Mouse (Mus musculus) stomach, embryonic 15.5 days (tissue): Measurements from ENCODE around the gene Slc5a11. TPM values are rescaled to one million over a fixed set of nuclear protein-coding genes. Genes with fewer than 3 reads are reported as not detected.

ENCODE experiments used
- ATAC-seq: fragments of 200-750 bp; cut with Nextera tagmentation; 2 replicates; pipeline ENCODE4 v1.8.0; 2017; ENCODE audit warnings: low read depth, moderate number of reproducible peaks, moderate TSS enrichment; ENCODE audit not compliant: insufficient read depth, low FRiP score
- H3K27ac ChIP-seq: fragments of 300-500 bp; sonication (generic); 2 replicates; pipeline ENCODE4 v1.5.1; 2015; ENCODE audit warnings: mild to moderate bottlenecking, inconsistent platforms
- H3K27me3 ChIP-seq: fragments of 300-500 bp; sonication (generic); replicated peaks from 2 replicates; pipeline ENCODE4 v1.6.1; 2015; ENCODE audit warnings: inconsistent platforms
- H3K36me3 ChIP-seq: fragments of 300-500 bp; sonication (generic); 2 replicates; pipeline ENCODE4 v1.6.1; 2015; ENCODE audit warnings: inconsistent platforms
- H3K4me1 ChIP-seq: fragments of 300-500 bp; sonication (generic); 2 replicates; pipeline ENCODE4 v1.6.1; 2015; ENCODE audit warnings: inconsistent platforms
- H3K4me2 ChIP-seq: fragments of 300-500 bp; sonication (generic); 2 replicates; pipeline ENCODE4 v1.6.1; 2015; ENCODE audit warnings: mild to moderate bottlenecking, inconsistent platforms
- H3K4me3 ChIP-seq: fragments of 300-500 bp; sonication (generic); replicated peaks from 2 replicates; pipeline ENCODE4 v1.5.1; 2015; ENCODE audit warnings: inconsistent platforms
- H3K9ac ChIP-seq: fragments of 300-500 bp; sonication (generic); 2 replicates; pipeline ENCODE4 v1.6.1; 2015; ENCODE audit warnings: inconsistent platforms
- H3K9me3 ChIP-seq: fragments of 300-500 bp; sonication (generic); 2 replicates; pipeline ENCODE4 v1.6.1; 2016; ENCODE audit warnings: inconsistent platforms
- WGBS: fragments of 180-500 bp; shearing (Covaris S2); methylation state at CpG from one replicate; pipeline ENCODE4 v1.1.7; 2015; 5-methylcytosine and 5-hydroxymethylcytosine counted together
- polyA plus RNA-seq: library from polyadenylated mRNA; unstranded; fragments of >200 nt; fragmentation: Nextera tagmentation; extraction: Ambion mirVana; gene quantifications from 2 replicates; pipeline ENCODE4 v1.2.1, GENCODE M21; 2015

Gene Slc5a11
- polyA plus RNA-seq, 1 experiment from 2014 or later = 1.3 TPM

DNA sequence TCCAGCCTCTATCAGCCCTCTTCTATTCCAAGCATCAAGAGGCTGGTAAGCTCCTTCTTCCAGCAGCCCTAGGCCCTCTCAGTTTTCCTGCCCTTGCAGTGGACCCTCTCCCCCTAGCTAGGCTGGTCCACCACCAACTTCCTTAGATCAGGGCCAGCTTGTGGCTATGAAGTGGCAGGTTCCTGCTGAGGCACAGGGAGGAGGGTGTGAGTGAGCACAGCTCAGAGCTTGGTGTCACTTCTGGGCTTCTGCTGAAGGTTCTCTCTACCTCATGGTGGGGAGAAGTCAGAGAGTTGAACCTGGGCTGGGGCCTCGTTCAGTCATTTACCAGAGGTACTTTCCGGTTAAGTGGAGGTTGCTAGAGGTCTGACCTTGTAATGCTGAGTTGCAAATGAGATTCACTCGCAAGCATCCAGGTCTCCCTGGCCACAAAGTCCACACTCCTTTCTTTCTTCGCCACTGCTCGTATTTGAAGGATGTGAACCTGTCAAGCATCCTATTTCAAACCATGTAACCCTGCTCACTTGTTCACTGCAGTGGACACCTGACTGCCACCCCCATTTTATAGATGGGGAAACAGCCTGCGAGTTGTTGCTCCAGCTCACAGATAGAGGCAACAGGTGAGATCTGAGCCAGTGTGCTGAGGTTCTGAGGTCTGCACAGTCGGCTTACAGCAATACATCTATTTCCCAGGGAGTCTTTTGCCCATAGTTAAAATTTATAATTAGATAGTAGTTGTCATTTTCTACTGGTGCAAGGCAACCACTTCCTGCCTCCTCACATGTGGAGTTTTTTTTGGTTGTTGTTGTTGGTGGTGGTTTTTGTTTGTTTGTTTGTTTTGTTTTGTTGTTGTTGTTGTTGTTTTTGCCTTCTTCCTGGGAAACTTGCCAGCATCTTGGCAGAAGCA, 3.1 kb downstream of the Slc5a11 start:
- Histone ChIP-seq H3K27me3 (no peaks in the 10 kb centered on the region), H3K4me3 (no peak overlapping the region), H3K4me1 (0 out of 2 replicates have a peak, but pooled peaks cover 6% of the 10 kb centered on the region), H3K27ac (no peak overlapping the region), H3K4me2 (no peak overlapping the region), H3K9ac (no peak overlapping the region), H3K9me3 (no peaks in the 10 kb centered on the region), H3K36me3 (no peaks in the 10 kb centered on the region)
- WGBS = 67% methylated on average over 7 of the region's 7 CpGs
- ATAC-seq = no peak

GRCm38 (mm10) chr7:123218620-123219019, 4.0 kb downstream of the Slc5a11 start:
- Histone ChIP-seq H3K27ac (no peak overlapping the region), H3K36me3 (no peaks in the 10 kb centered on the region), H3K9me3 (no peaks in the 10 kb centered on the region), H3K4me3 (no peak overlapping the region), H3K4me2 (no peak overlapping the region), H3K27me3 (no peaks in the 10 kb centered on the region), H3K9ac (no peak overlapping the region), H3K4me1 (0 out of 2 replicates have a peak, but pooled peaks cover 6% of the 10 kb centered on the region)
- 44% methylated on average over 6 of the region's 6 CpGs for WGBS
- no peak for ATAC-seq

GRCm38 (mm10) chr7:123219781-123220632, 5.4 kb downstream of the Slc5a11 start:
- WGBS = 66% methylated on average over 13 of the region's 13 CpGs
- no peak for ATAC-seq
- Histone ChIP-seq H3K27ac (no peak overlapping the region), H3K4me1 (no peaks in the 10 kb centered on the region), H3K9me3 (no peaks in the 10 kb centered on the region), H3K9ac (no peak overlapping the region), H3K4me2 (no peak overlapping the region), H3K4me3 (no peak overlapping the region), H3K36me3 (no peaks in the 10 kb centered on the region), H3K27me3 (no peaks in the 10 kb centered on the region)

DNA sequence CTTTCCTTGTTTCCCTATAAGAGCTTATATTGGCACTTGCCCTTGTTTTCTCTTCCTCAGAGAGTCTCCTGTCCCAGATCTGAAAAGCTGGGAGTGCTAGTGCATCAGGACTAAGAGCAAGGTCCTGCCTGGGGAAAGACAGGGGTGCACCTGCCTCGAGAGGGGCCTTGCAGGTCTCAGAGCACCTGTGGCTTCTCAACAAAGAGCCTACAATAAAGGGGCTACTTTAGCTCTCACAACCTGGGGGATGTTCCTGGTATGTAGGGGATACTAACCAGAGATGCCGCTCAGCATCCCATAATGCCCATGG, 6.0 kb downstream of the Slc5a11 start:
- no peaks in the 10 kb centered on the region for H3K36me3 ChIP-seq
- no peak overlapping the region for H3K27ac ChIP-seq
- no peaks in the 10 kb centered on the region for H3K9me3 ChIP-seq
- 74% methylated on average over 2 of the region's 2 CpGs for WGBS
- no peak for ATAC-seq
- no peaks in the 10 kb centered on the region for H3K4me1 ChIP-seq
- H3K27me3 ChIP-seq = no peaks in the 10 kb centered on the region
- H3K4me2 ChIP-seq = no peak overlapping the region
- H3K9ac ChIP-seq = no peak overlapping the region
- no peak overlapping the region for H3K4me3 ChIP-seq

- no peaks in the 10 kb centered on the region for H3K9me3 ChIP-seq
- no peak overlapping the region for H3K4me3 ChIP-seq
- no peaks in the 10 kb centered on the region for H3K36me3 ChIP-seq
- H3K4me2 ChIP-seq = no peak overlapping the region
- ATAC-seq = no peak
- WGBS = 77% methylated on average over 9 of the region's 9 CpGs
- no peaks in the 10 kb centered on the region for H3K27me3 ChIP-seq
- H3K27ac ChIP-seq = no peak overlapping the region
- H3K9ac ChIP-seq = no peak overlapping the region
- H3K4me1 ChIP-seq = no peaks in the 10 kb centered on the region
These were observed 9.5 kb downstream of the Slc5a11 start for GRCm38 (mm10) chr7:123224076-123224475.

GRCm38 (mm10) chr7:123225159-123225558, 10.6 kb downstream of the Slc5a11 start:
- ATAC-seq = no peak
- H3K4me3 ChIP-seq = no peak overlapping the region
- no peak overlapping the region for H3K4me2 ChIP-seq
- no peaks in the 10 kb centered on the region for H3K9me3 ChIP-seq
- WGBS = 82% methylated on average over 4 of the region's 4 CpGs
- no peaks in the 10 kb centered on the region for H3K36me3 ChIP-seq
- no peak overlapping the region for H3K27ac ChIP-seq
- no peak overlapping the region for H3K9ac ChIP-seq
- no peaks in the 10 kb centered on the region for H3K27me3 ChIP-seq
- H3K4me1 ChIP-seq = no peaks in the 10 kb centered on the region

GRCm38 (mm10) chr7:123235449-123235848, 20.9 kb downstream of the Slc5a11 start:
- H3K4me3 ChIP-seq = no peak overlapping the region
- no peak for ATAC-seq

DNA sequence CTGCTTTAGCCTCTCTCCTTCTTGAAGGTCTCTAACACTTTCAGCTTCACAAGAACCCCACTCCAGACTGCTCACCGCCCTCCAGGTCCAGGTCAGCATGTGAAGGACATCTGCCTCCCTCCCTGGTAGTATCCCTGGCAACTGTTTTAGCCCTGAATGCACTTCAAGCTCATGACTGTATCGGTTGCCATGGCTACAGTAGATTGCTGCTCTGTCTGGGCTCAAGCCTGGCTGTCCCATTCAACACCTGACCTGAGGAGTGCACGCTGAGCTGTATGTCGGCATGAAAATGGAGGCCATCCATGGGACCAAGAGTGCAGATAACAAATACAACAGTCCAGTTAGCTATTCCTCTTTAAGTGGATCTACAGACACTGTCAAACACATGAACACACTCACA, 24.0 kb downstream of the Slc5a11 start:
- no peaks in the 10 kb centered on the region for H3K36me3 ChIP-seq
- no peak overlapping the region for H3K4me3 ChIP-seq
- ATAC-seq = no peak
- no peaks in the 10 kb centered on the region for H3K4me1 ChIP-seq
- no peak overlapping the region for H3K4me2 ChIP-seq
- H3K27me3 ChIP-seq = no peaks in the 10 kb centered on the region
- H3K27ac ChIP-seq = no peak overlapping the region
- H3K9me3 ChIP-seq = no peaks in the 10 kb centered on the region
- no peak overlapping the region for H3K9ac ChIP-seq
- WGBS = 75% methylated on average over 4 of the region's 4 CpGs

More at GRCm38 (mm10) chr7:123235449-123235848, 20.9 kb downstream of the Slc5a11 start:
- no peak overlapping the region for H3K9ac ChIP-seq
- no peak overlapping the region for H3K27ac ChIP-seq
- no peak overlapping the region for H3K4me2 ChIP-seq
- no peaks in the 10 kb centered on the region for H3K27me3 ChIP-seq
- WGBS = 17% methylated on average over 4 of the region's 4 CpGs
- no peaks in the 10 kb centered on the region for H3K9me3 ChIP-seq
- no peaks in the 10 kb centered on the region for H3K36me3 ChIP-seq
- no peaks in the 10 kb centered on the region for H3K4me1 ChIP-seq

DNA sequence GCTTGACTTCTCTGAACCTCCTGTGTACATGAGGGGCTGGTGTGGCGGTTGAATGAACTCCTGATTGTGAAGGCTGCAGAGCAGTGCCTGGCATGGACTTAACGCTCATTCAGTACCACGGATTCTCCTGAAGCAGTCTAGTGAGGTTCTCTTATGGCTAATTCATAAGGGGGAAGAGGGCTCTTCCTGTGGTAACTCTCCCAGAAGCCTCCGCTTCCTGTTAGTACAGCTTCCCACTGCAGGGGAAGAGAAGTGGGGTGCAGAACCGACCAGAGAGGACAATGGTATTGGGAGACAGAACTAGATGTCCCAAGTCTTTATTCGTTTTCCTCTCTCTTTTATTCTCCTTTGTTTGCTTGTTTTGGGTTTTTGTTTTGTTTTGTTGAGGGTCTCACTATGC, 25.5 kb downstream of the Slc5a11 start:
- no peak overlapping the region for H3K27ac ChIP-seq
- no peaks in the 10 kb centered on the region for H3K27me3 ChIP-seq
- ATAC-seq = no peak
- H3K36me3 ChIP-seq = no peaks in the 10 kb centered on the region
- no peak overlapping the region for H3K9ac ChIP-seq
- H3K4me1 ChIP-seq = no peaks in the 10 kb centered on the region
- no peak overlapping the region for H3K4me3 ChIP-seq
- H3K9me3 ChIP-seq = no peaks in the 10 kb centered on the region
- 63% methylated on average over 6 of the region's 6 CpGs for WGBS
- no peak overlapping the region for H3K4me2 ChIP-seq

- no peak overlapping the region for H3K9ac ChIP-seq
- no peaks in the 10 kb centered on the region for H3K4me1 ChIP-seq
- WGBS = 76% methylated on average over 7 of the region's 7 CpGs
- H3K27me3 ChIP-seq = no peaks in the 10 kb centered on the region
- no peaks in the 10 kb centered on the region for H3K36me3 ChIP-seq
- no peak overlapping the region for H3K4me2 ChIP-seq
- ATAC-seq = no peak
- no peaks in the 10 kb centered on the region for H3K9me3 ChIP-seq
- no peak overlapping the region for H3K4me3 ChIP-seq
- no peak overlapping the region for H3K27ac ChIP-seq
These were observed 27.7 kb downstream of the Slc5a11 start for GRCm38 (mm10) chr7:123242241-123242640.

- Histone ChIP-seq H3K27me3 (no peaks in the 10 kb centered on the region), H3K27ac (no peak overlapping the region), H3K9me3 (no peaks in the 10 kb centered on the region), H3K9ac (no peak overlapping the region), H3K4me1 (no peaks in the 10 kb centered on the region), H3K36me3 (no peaks in the 10 kb centered on the region), H3K4me3 (no peak overlapping the region), H3K4me2 (no peak overlapping the region)
- 57% methylated on average over 1 of the region's 1 CpGs for WGBS
- ATAC-seq = no peak
These were observed 30.3 kb downstream of the Slc5a11 start for GRCm38 (mm10) chr7:123244833-123245232.

DNA sequence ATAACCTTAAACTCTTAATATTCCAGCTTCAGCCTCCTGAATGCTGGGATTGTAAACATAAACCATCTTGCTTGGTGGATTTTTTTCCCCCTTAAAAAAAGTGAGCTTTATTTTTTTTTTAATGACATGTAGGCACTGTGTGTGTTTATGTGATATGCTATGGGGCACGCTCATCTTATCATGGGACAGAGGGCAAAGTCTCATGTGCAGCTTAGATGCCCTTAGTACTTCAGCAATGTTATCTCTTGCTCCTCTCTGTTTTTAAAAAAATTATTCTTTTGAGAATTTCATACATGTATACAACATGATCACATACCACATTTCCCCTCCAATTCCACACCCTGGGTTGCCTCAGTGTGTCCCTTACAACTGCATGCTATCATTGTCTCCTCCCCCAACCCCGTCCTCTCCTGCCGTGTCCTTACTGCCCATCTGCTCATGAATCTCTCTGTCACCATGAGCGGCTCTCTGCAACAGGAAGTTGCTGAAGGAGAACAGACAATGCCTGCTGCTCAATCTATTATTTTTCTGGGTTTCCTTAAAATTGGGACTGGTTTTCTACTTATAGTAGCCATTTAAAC, 32.0 kb downstream of the Slc5a11 start:
- Histone ChIP-seq H3K27ac (no peak overlapping the region), H3K4me1 (no peaks in the 10 kb centered on the region), H3K9me3 (no peaks in the 10 kb centered on the region), H3K9ac (no peak overlapping the region), H3K4me3 (no peak overlapping the region), H3K36me3 (no peaks in the 10 kb centered on the region), H3K4me2 (no peak overlapping the region), H3K27me3 (no peaks in the 10 kb centered on the region)
- WGBS = 43% methylated on average over 4 of the region's 4 CpGs
- no peak for ATAC-seq
